Mouse (Mus musculus) heart, embryonic 11.5 days (tissue): ENCODE data around the gene Eif4a2. TPM values are rescaled to one million over a fixed set of nuclear protein-coding genes. Genes with fewer than 3 reads are reported as not detected.

Experiments
- ATAC-seq: fragments of 200-750 bp; cut with Nextera tagmentation; replicated peaks from 2 replicates; pipeline ENCODE4 v1.8.0; 2017; ENCODE audit warnings: moderate library complexity; ENCODE audit not compliant: insufficient number of reproducible peaks, low FRiP score, low TSS enrichment
- H3K27ac ChIP-seq: fragments of 300-500 bp; sonication (generic); 2 replicates; pipeline ENCODE4 v1.5.1; 2014; ENCODE audit warnings: mild to moderate bottlenecking, low read depth, low read length
- H3K27me3 ChIP-seq: fragments of 300-500 bp; sonication (generic); 2 replicates; pipeline ENCODE4 v1.6.1; 2014; ENCODE audit warnings: mild to moderate bottlenecking, low read length, mixed read lengths; ENCODE audit not compliant: control insufficient read depth, insufficient read depth
- H3K36me3 ChIP-seq: fragments of 300-500 bp; sonication (generic); 2 replicates; pipeline ENCODE4 v1.6.1; 2014; ENCODE audit warnings: mild to moderate bottlenecking, low read length, moderate library complexity, mixed read lengths; ENCODE audit not compliant: control insufficient read depth, insufficient read depth
- H3K4me1 ChIP-seq: fragments of 300-500 bp; sonication (generic); 2 replicates; pipeline ENCODE4 v1.6.1; 2014; ENCODE audit warnings: low read length; ENCODE audit not compliant: control insufficient read depth, insufficient read depth
- H3K4me2 ChIP-seq: fragments of 300-500 bp; sonication (generic); 2 replicates; pipeline ENCODE4 v1.6.1; 2014; ENCODE audit warnings: mild to moderate bottlenecking, moderate library complexity
- H3K4me3 ChIP-seq: fragments of 300-500 bp; sonication (generic); 2 replicates; pipeline ENCODE4 v1.5.1; 2014; ENCODE audit warnings: low read depth, low read length
- H3K9ac ChIP-seq: fragments of 300-500 bp; sonication (generic); 2 replicates; pipeline ENCODE4 v1.6.1; 2014; ENCODE audit warnings: mild to moderate bottlenecking, low read depth, low read length, moderate library complexity
- H3K9me3 ChIP-seq: fragments of 300-500 bp; sonication (generic); replicated peaks from 2 replicates; pipeline ENCODE4 v1.6.1; 2016; ENCODE audit warnings: low read length; ENCODE audit not compliant: control insufficient read depth
- WGBS: fragments of 180-500 bp; shearing (Covaris S2); extraction: QIAGEN DNeasy Blood & Tissue Kit; methylation state at CpG from one replicate; pipeline ENCODE4 v1.1.7; 2014; ENCODE audit not compliant: insufficient replicate concordance; 5-methylcytosine and 5-hydroxymethylcytosine counted together
- polyA plus RNA-seq: library from polyadenylated mRNA; unstranded; fragments of >200 nt; fragmentation: Nextera tagmentation; extraction: Ambion mirVana; gene quantifications from 2 replicates; pipeline ENCODE4 v1.2.1, GENCODE M21; 2014

Eif4a2 gene
- polyA plus RNA-seq, 1 experiment from 2014 or later, result 205 TPM

- Histone ChIP-seq H3K9me3 (no peaks in the 10 kb centered on the region), H3K4me3 (no peak overlapping the region), H3K9ac (no peak overlapping the region), H3K4me1 (no peaks in the 10 kb centered on the region), H3K36me3 (no peaks in the 10 kb centered on the region), H3K27me3 (no peaks in the 10 kb centered on the region), H3K27ac (no peak overlapping the region), H3K4me2 (no peak overlapping the region)
- 91% methylated on average over 3 of the region's 3 CpGs for WGBS
- no peak for ATAC-seq
Observed at GRCm38 (mm10) chr16:23140911-23141310, 33.7 kb downstream of the Eif4a2 start.

DNA sequence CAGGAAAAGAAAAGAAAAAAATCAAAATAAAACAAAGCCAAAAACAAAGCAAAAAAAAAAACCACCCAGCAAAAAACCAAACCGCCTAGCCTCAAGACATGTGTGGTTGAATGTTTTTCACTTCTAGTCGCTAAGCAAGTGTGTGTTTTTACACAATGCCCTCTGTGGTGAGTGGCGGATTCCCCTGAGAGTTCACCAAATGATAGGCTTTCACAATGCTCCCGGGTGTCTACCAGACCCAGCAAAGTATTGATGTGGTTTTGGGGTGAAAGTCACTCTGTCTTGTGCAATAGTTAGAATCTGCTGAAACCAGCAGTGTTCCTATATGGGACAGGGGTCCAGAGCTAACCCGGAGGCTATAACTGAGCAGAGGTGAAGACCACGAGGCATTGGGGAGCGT, 37.1 kb downstream of the Eif4a2 start:
- no peaks in the 10 kb centered on the region for H3K36me3 ChIP-seq
- ATAC-seq, result no peak
- 79% methylated on average over 7 of the region's 7 CpGs for WGBS
- H3K27me3 ChIP-seq, result no peaks in the 10 kb centered on the region
- no peak overlapping the region for H3K4me3 ChIP-seq
- H3K9me3 ChIP-seq, result no peaks in the 10 kb centered on the region
- H3K4me1 ChIP-seq, result no peaks in the 10 kb centered on the region
- H3K27ac ChIP-seq, result no peak overlapping the region
- no peak overlapping the region for H3K9ac ChIP-seq
- no peak overlapping the region for H3K4me2 ChIP-seq

- ATAC-seq, result no peak
- no peaks in the 10 kb centered on the region for H3K36me3 ChIP-seq
- no peak overlapping the region for H3K27ac ChIP-seq
- H3K4me3 ChIP-seq, result no peak overlapping the region
- WGBS, result 67% methylated on average over 5 of the region's 5 CpGs
- no peaks in the 10 kb centered on the region for H3K27me3 ChIP-seq
- H3K9ac ChIP-seq, result no peak overlapping the region
- no peak overlapping the region for H3K4me2 ChIP-seq
- H3K4me1 ChIP-seq, result no peaks in the 10 kb centered on the region
- no peaks in the 10 kb centered on the region for H3K9me3 ChIP-seq
Observed at GRCm38 (mm10) chr16:23145211-23145610, 38.0 kb downstream of the Eif4a2 start.

DNA sequence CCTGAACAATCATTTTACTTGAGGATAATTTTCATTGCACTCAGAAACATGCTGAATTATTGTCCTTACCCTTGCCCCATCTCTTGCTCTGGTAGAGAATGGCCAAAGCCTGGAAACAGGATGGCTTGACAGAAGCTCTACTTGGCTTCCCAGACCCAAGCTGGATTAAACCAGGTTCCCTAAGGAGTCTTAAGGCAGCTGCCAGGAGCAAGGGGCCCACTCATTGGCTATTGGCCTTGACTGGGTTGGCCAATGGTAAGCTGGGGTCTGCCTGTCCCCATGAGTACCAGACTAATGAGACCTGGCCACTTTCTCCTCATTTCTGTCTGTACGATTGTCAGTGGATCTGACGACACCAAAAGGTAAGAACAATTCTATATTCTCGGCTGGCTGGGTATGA, 39.0 kb downstream of the Eif4a2 start, which contains the start of gene Adipoq:
Adipoq (plus strand) TSS at position 257 of the 400 bp plus-strand sequence.
- H3K36me3 ChIP-seq, result no peaks in the 10 kb centered on the region
- H3K4me1 ChIP-seq, result no peaks in the 10 kb centered on the region
- no peaks in the 10 kb centered on the region for H3K9me3 ChIP-seq
- ATAC-seq, result no peak
- H3K4me2 ChIP-seq, result no peak within 1 kb of the TSS
- no peak within 1 kb of the TSS for H3K27ac ChIP-seq
- WGBS, result 79% methylated on average over 3 of the region's 3 CpGs
- no peak within 1 kb of the TSS for H3K4me3 ChIP-seq
- no peaks in the 10 kb centered on the region for H3K27me3 ChIP-seq
- no peak within 1 kb of the TSS for H3K9ac ChIP-seq

GRCm38 (mm10) chr16:23148936-23149335, 41.7 kb downstream of the Eif4a2 start:
- Histone ChIP-seq H3K4me1 (no peaks in the 10 kb centered on the region), H3K27me3 (no peaks in the 10 kb centered on the region), H3K9ac (no peak overlapping the region), H3K4me3 (no peak overlapping the region), H3K27ac (no peak overlapping the region), H3K4me2 (no peak overlapping the region), H3K9me3 (no peaks in the 10 kb centered on the region), H3K36me3 (no peaks in the 10 kb centered on the region)
- ATAC-seq, result no peak
- 59% methylated on average over 2 of the region's 2 CpGs for WGBS

GRCm38 (mm10) chr16:23149396-23149795, 42.2 kb downstream of the Eif4a2 start:
- Histone ChIP-seq H3K27me3 (no peaks in the 10 kb centered on the region), H3K9me3 (no peaks in the 10 kb centered on the region), H3K4me2 (no peak overlapping the region), H3K9ac (no peak overlapping the region), H3K27ac (no peak overlapping the region), H3K36me3 (no peaks in the 10 kb centered on the region), H3K4me3 (no peak overlapping the region), H3K4me1 (no peaks in the 10 kb centered on the region)
- WGBS, result 75% methylated on average over 8 of the region's 8 CpGs
- no peak for ATAC-seq

- 19% methylated on average over 2 of the region's 2 CpGs for WGBS
- Histone ChIP-seq H3K4me3 (no peak overlapping the region), H3K36me3 (no peaks in the 10 kb centered on the region), H3K27ac (no peak overlapping the region), H3K27me3 (no peaks in the 10 kb centered on the region; the same call in 1 of the 2 replicates), H3K9me3 (no peaks in the 10 kb centered on the region), H3K4me1 (no peaks in the 10 kb centered on the region), H3K9ac (no peak overlapping the region), H3K4me2 (no peak overlapping the region)
- ATAC-seq, result no peak
Observed at GRCm38 (mm10) chr16:23151423-23151822, 44.2 kb downstream of the Eif4a2 start.

GRCm38 (mm10) chr16:23154261-23154660, 47.0 kb downstream of the Eif4a2 start:
- Histone ChIP-seq H3K4me2 (no peak overlapping the region), H3K27ac (no peak overlapping the region), H3K4me3 (no peak overlapping the region), H3K27me3 (no peaks in the 10 kb centered on the region; the same call in 1 of the 2 replicates), H3K9me3 (no peaks in the 10 kb centered on the region), H3K9ac (no peak overlapping the region), H3K36me3 (no peaks in the 10 kb centered on the region), H3K4me1 (0 out of 2 replicates have a peak, but pooled peaks cover 2% of the 10 kb centered on the region)
- ATAC-seq, result no peak
- 69% methylated on average over 5 of the region's 5 CpGs for WGBS

GRCm38 (mm10) chr16:23157013-23157412, 49.8 kb downstream of the Eif4a2 start:
- no peak for ATAC-seq
- H3K4me2 ChIP-seq, result no peak overlapping the region
- 0 out of 2 replicates have a peak, but pooled peaks cover 2% of the 10 kb centered on the region for H3K4me1 ChIP-seq
- no peak overlapping the region for H3K27ac ChIP-seq
- no peak overlapping the region for H3K9ac ChIP-seq
- no peaks in the 10 kb centered on the region; the same call in 1 of the 2 replicates for H3K27me3 ChIP-seq
- H3K36me3 ChIP-seq, result no peaks in the 10 kb centered on the region
- H3K4me3 ChIP-seq, result no peak overlapping the region
- WGBS, result 89% methylated on average over 13 of the region's 13 CpGs
- H3K9me3 ChIP-seq, result no peaks in the 10 kb centered on the region
